Mouse (Mus musculus) fibroblast of lung, adult 2 months (primary cell): ENCODE data around the gene Cdh15.

Experiments
- DNase-seq: peaks from one replicate; pipeline ENCODE4 v3.0.0-alpha.2; 2011; ENCODE audit warnings: low read depth

Cdh15 gene

DNA sequence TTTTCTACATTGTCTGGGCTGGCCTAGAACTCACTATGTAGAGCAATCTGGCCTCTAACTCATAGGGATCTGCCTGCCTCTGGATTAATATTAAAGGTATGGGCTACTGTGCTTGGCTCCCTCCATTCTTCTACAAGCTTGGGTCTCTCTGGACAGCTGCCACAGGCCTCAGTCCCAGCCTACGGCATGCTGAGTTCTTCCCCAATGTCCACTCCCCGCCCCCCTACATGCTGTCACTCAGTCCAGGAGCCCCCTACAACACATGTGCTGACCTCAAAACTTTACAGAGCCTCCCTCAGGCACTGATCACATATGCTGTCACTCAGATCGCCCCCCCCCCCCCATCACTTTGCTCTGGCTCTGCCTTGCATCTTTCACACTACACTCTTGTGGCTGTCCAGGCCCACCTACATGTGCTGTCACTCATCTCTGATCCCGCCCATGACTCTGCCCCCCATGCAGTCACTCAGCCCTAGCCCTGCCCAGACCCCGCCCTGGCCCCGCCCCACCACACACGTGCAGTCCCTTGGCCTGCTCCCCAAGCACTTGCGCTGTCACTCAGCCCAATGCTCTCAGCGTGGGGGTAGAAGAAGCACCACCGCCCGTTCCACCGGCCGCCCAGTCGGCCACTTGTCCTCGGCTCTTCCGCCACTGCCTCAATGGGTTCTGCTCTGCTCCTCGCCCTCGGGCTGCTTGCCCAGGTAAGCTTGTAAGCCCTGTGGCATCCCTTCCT, at the start of gene Cdh15:
Gene Cdh15 (plus strand): TSS at position 138 of the 733 bp plus-strand sequence.
- DNase-seq, result no peak

DNA sequence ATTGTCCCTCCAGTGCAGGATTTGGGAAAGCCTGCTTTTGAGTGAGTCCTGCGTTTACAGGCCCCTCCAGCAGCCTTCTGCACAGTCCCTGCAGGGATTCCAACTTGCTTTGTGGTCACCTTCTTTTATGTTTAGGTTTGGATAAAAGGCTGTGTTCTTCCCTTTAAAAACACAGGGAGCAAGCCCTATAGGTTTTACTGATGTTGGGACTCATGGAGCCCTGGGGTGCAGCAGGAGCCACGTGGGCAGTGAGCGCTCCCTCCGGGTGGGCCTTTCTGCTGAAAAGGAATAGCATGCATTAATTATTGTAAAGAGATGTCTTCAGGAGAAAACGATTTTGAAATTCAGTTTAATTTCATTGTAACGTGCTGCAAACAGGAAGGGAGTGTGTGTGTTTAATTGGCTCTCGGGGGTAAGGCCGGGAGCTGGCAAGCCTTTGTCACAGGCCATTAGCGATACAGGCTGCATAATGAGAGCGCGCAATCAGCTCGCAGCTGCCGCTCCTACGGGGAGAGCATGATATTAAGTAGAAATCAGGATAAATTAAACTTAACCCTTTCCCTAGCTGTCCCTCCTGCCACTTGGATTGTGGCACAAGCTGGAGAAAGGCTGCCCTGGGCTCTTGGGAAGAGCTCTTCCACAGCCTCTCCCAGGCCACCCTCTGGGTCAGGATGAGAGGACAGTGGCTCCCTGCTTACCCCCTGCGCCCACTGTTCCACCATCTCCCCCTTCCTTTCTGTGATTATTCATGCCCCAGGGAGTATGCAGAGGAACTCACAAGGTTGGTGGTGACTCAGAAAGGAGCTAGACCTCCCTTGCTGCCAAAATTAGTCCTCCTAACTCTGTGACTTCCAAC, 43.6 kb upstream of the Cdh15 start:
- DNase-seq, result peak; percentile 17

DNA sequence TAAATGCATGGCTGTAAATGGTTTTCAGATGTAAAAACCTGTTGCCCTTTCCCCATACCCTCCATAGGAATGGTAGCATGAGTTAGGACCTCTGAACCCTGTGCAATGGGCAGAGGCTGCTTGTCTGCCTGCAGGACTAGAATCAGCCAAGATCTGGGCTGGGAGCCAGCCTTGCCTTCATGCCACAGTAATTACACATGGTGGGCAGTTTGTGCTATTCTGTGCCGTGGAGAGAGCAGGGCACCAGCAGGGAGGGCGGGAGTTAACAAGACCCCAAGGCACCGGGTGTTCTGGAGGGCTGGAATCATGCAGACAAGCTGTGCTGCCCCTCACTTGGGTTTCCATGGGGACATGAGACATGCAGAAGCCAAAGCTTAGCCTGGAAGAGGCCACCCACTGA, 42.4 kb upstream of the Cdh15 start:
- DNase-seq, result peak; percentile 6

DNA sequence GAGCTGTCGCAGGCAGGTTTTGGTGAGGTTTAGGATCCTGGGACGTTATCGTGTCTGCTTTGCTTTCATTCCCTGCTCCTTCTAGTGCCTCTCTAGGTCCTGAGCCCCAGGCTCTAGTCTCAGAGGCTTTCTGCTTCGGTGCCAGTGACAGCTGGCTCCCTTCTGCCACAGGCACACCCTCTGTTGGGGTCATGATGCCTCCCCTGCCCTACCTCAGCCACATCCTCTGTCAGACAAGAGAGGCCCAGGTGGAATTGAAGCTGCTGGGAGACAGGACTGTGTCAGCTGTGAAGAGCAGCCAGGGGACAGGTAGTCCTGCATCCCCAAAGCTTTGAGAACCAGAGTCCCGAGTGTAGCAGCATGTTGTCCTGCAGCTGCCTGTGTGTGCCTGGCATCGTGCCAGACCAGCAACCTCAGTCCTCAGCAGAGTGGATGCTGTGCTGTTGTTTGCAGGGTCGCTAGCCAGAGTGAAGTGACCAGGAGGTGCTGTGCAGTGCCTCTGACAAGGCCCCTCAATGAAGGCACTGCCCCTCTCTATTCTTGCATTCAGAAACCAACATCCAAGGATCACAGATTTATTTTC, 40.7 kb upstream of the Cdh15 start:
- DNase-seq, result no peak

GRCm38 (mm10) chr8:122807907-122808306, 39.9 kb upstream of the Cdh15 start:
- DNase-seq, result no peak

DNA sequence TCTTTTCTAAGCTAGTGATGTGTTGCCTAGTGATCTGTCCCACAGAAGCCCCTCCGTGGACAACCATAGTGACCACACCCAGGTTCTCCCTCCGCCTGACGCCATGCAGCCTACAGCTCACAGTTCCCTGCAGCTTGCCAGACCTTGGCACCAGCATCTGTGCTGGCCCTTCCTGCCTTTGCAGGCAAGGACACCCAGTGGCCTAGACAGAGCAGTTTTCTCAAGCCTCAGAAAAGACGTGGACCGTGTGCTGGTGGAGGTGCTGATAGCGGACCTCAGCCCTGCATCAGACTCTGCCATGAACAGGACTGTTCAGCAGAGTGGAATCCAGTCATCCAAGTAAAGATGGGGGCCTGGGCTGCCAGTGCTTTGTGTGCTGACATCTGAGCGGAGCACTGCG, 37.4 kb upstream of the Cdh15 start:
- DNase-seq, result no peak

GRCm38 (mm10) chr8:122811870-122812494, 35.8 kb upstream of the Cdh15 start:
- DNase-seq, result no peak

- DNase-seq, result no peak
These were observed 35.0 kb upstream of the Cdh15 start for GRCm38 (mm10) chr8:122812610-122813250.

GRCm38 (mm10) chr8:122814608-122815007, 33.2 kb upstream of the Cdh15 start:
- DNase-seq, result no peak

GRCm38 (mm10) chr8:122816965-122817364, 30.8 kb upstream of the Cdh15 start:
- no peak for DNase-seq

DNA sequence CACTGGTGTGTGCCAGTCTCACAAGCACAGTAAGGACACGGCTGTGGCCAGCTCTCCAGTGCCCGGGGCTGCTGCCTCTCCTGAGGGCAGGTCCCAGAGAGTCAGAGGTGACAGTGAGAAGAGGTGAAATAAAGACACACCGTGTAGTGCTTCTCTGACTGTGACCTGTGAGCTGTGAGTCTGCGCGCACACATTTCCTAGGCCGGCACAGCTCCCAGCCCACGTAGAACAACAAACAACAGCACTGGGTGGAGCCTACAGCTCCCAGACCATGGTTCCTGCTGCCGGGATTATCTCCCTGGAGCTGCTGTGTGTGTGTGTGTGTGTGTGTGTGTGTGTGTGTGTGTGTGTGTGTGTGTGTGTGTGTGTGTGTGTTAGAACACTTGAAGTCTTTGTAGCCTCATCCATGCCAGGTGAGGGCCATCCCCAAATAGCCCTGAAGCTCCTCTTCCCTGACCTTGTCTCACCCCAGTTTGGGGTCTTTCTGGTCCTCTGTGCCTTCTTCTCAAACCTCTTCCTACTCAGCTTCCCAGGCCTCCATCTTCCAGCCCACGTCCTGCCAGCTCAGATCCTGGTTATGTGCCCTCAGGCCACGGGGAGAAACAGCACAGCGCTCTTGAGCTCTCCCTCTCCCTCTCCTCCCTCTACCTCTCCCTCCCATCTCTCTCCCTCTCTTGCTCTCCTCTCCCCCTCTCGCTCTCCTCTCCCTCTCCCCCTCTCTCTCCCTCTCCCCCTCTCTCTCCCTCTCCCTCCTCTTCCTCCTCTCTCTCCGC, 29.9 kb upstream of the Cdh15 start:
- DNase-seq, result no peak

DNA sequence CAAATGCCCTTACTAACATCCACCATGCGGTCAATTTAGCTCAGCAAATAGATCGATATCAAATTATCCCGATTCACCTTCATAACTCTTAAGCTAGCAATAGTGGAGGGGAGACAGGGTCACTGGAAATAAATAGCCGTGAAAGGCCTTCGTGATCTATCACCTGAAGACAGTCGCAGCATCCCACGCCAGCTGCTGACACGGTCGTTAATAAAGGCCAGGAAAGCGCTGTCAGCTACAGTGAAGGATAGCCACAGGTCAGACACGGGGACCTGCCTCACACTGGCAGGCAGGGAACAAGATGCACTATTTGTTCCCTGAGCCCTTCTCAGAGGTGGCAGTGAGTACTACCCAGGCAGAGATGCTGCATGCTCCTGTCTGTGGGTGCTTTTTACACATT, 28.0 kb upstream of the Cdh15 start:
- no peak for DNase-seq

DNA sequence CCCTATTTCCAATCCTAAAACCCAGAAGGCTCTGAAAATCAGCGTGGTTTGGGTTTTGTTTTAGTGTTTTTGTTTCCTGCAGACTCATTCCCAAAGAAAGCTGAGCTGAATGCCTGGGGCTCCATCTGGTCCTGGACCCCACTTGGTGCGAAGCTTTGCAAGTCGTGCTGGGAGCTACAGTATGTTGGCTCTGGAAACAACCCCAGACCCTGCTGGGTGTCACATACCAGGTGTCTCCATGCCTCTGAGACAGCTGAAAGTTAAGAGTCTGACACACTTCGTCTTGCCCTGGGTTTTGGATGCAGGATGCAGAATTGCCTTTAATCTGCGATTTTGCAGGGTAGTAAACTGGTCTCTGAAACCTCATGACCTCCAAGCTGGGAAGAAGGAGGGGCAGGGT, 23.2 kb upstream of the Cdh15 start:
- DNase-seq, result no peak

GRCm38 (mm10) chr8:122824986-122825385, 22.8 kb upstream of the Cdh15 start:
- no peak for DNase-seq

GRCm38 (mm10) chr8:122825408-122825807, 22.4 kb upstream of the Cdh15 start:
- no peak for DNase-seq

GRCm38 (mm10) chr8:122829396-122829795, 18.4 kb upstream of the Cdh15 start:
- DNase-seq, result no peak

- peak; percentile 28 for DNase-seq
These were observed 17.3 kb upstream of the Cdh15 start for GRCm38 (mm10) chr8:122830349-122831061.

GRCm38 (mm10) chr8:122834416-122834815, 13.3 kb upstream of the Cdh15 start:
- no peak for DNase-seq

- DNase-seq, result peak; percentile 44
These were observed 12.8 kb upstream of the Cdh15 start for GRCm38 (mm10) chr8:122834971-122835370.

GRCm38 (mm10) chr8:122836199-122836598, 11.6 kb upstream of the Cdh15 start:
- DNase-seq, result no peak

- no peak for DNase-seq
These were observed 11.1 kb upstream of the Cdh15 start for GRCm38 (mm10) chr8:122836696-122837095.
